Mouse (Mus musculus) bone marrow macrophage, adult 2 months (primary cell): ENCODE data around the gene Rras. TPM values are rescaled to one million over a fixed set of nuclear protein-coding genes. Genes with fewer than 3 reads are reported as not detected.

ENCODE experiments used
- H3K27ac ChIP-seq: 2 replicates; pipeline ENCODE4 v1.5.1; 2012; ENCODE audit warnings: low read depth, low read length; ENCODE audit not compliant: insufficient read depth
- H3K4me1 ChIP-seq: 2 replicates; pipeline ENCODE4 v1.6.1; 2012; ENCODE audit warnings: low read length; ENCODE audit not compliant: control insufficient read depth, insufficient read depth
- H3K4me3 ChIP-seq: 2 replicates; pipeline ENCODE4 v1.5.1; 2012; ENCODE audit warnings: mild to moderate bottlenecking, low read length, moderate library complexity; ENCODE audit not compliant: insufficient read depth
- CTCF ChIP-seq: IDR thresholded peaks from 2 replicates; pipeline ENCODE4 v1.5.1; 2012; ENCODE audit warnings: low read depth, mild to moderate bottlenecking, low read length, moderate library complexity
- POLR2A ChIP-seq: IDR thresholded peaks from 2 replicates; pipeline ENCODE4 v1.6.1; 2012; ENCODE audit warnings: mild to moderate bottlenecking, low read depth, low read length, borderline replicate concordance
- polyA plus RNA-seq: library from polyadenylated mRNA; stranded (reverse); fragments of >200 nt; gene quantifications from 2 replicates; pipeline ENCODE4 v1.2.4, GENCODE M21; 2012; ENCODE audit not compliant: missing spikeins, insufficient read depth, insufficient read length

Gene Rras
- polyA plus RNA-seq, 1 experiment, result 123 TPM

GRCm38 (mm10) chr7:45048923-45049657, 31.3 kb downstream of the Rras start:
- Histone ChIP-seq H3K4me3 (no peak overlapping the region), H3K4me1 (peaks cover 4% of the 10 kb centered on the region), H3K27ac (no peak overlapping the region)
- TF ChIP-seq POLR2A, result no peak
- TF ChIP-seq CTCF, result no peak

- TF ChIP-seq POLR2A (no peak), CTCF (no peak)
- 0 out of 2 replicates have a peak overlapping the region, but pooled peaks have one; percentile 98 for H3K27ac ChIP-seq
- H3K4me3 ChIP-seq, result peak overlapping the region; percentile 94
- peaks cover 4% of the 10 kb centered on the region for H3K4me1 ChIP-seq
These were observed 33.3 kb downstream of the Rras start for GRCm38 (mm10) chr7:45050945-45051600.

- H3K27ac ChIP-seq, result peak overlapping the region; percentile 98; the same call in 1 of the 2 replicates
- peak overlapping the region; percentile 94 for H3K4me3 ChIP-seq
- TF ChIP-seq CTCF (no peak), POLR2A (no peak)
- peaks cover 4% of the 10 kb centered on the region for H3K4me1 ChIP-seq
These were observed 33.8 kb downstream of the Rras start for GRCm38 (mm10) chr7:45051601-45051974.

- H3K4me1 ChIP-seq, result peaks cover 4% of the 10 kb centered on the region
- peak overlapping the region; percentile 94 for H3K4me3 ChIP-seq
- H3K27ac ChIP-seq, result peak overlapping the region; percentile 98
- no peak for TF ChIP-seq POLR2A
These were observed 34.6 kb downstream of the Rras start for GRCm38 (mm10) chr7:45052181-45052861.

GRCm38 (mm10) chr7:45052862-45053116, 35.0 kb downstream of the Rras start, which contains the start of gene Prr12:
Prr12 (minus strand) TSS chr7:45052881.
- Histone ChIP-seq H3K4me1 (peaks cover 4% of the 10 kb centered on the region), H3K27ac (peak within 1 kb of the TSS; percentile 98), H3K4me3 (peak within 1 kb of the TSS; percentile 94)
- TF ChIP-seq CTCF, result no peak
- no peak for TF ChIP-seq POLR2A

DNA sequence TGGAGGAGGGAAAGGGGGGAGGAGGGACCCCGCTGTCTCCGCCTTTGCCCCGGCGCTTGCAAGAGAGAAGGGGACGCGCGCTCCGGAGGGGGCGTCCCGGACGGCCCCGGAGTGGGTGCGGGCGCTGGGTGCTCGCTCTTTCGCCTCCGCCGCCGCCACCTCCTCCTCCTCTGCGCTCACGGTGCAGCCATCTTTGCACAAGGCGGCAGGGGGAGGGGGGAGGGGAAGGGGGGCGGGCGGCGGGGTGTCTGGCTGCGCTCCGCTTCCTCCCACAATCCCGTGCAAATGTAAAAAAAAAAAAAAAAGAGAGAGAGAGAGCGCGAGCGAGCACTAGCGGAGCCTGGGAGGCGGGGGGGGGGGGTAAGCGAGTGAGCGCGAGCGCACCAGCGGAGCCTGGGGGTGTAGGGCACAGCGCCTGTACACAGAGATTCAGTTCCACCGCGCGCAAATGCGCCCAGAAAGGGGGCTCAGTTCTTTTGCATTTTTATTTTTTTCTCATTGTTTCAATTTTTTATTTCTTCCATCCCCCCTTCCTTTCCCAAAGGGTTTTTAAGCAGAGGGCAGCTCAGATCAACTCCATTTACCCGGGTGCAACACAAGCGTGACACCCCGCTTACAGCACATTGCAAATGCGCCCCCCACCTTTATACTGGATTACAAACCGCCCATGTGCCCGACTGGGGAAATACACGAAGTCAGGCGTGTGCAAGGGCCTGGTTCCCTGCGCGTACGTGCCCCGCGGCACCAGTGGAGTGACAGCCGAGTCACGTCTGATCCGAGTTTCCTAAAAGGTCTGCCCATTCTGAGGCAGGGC, 35.6 kb downstream of the Rras start:
- Histone ChIP-seq H3K4me1 (peaks cover 4% of the 10 kb centered on the region), H3K4me3 (peak overlapping the region; percentile 94), H3K27ac (peak overlapping the region; percentile 98)
- TF ChIP-seq POLR2A, result no peak
- no peak for TF ChIP-seq CTCF

- H3K4me1 ChIP-seq, result peaks cover 4% of the 10 kb centered on the region
- peak overlapping the region; percentile 68 for H3K4me3 ChIP-seq
- peak overlapping the region; percentile 95 for H3K27ac ChIP-seq
- TF ChIP-seq POLR2A (0 out of 2 replicates have a peak, but pooled peaks have one; percentile 64), CTCF (no peak)
These were observed 36.3 kb downstream of the Rras start for GRCm38 (mm10) chr7:45053931-45054510.

DNA sequence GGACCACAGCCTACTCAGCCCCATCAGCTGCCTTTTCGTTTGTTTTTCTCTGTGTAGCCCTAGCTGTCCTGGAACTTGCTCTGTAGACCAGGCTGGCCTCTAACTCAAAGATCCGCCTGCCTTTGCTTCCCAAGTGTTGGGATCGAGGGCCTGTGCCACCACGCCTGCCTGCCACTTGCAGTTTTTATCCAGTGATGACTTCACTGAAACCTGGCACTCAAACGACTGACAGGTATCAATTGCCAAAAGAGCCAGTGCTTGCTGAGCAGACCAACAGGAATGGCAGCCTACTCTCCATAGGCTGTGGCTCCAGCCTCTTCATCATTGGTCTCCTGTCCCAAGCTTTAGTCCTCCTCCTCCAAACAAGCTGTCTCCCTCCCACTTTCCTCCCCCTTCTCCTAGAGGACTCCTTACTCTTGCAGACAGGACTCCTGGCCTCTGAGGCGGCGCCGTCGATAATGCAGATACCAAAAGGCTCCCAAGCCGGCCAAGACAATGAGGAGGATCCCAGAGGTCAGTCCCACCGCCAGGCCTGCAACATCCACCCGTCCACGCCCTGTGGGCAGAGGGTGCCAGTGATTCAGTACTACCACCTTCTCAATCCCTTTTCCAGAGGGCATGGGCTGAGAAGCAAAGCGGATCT, 38.7 kb downstream of the Rras start:
- TF ChIP-seq POLR2A, result no peak
- no peak for TF ChIP-seq CTCF
- Histone ChIP-seq H3K4me1 (peaks cover 5% of the 10 kb centered on the region), H3K27ac (no peak overlapping the region), H3K4me3 (no peak overlapping the region)

- Histone ChIP-seq H3K4me3 (no peak overlapping the region), H3K27ac (no peak overlapping the region), H3K4me1 (peaks cover 7% of the 10 kb centered on the region)
- TF ChIP-seq POLR2A, result no peak
- no peak for TF ChIP-seq CTCF
These were observed 39.2 kb downstream of the Rras start for GRCm38 (mm10) chr7:45056972-45057348.
